Mouse (Mus musculus) intestine, embryonic 15.5 days (tissue): ENCODE measurements around the gene Fam19a2. TPM values are rescaled to one million over a fixed set of nuclear protein-coding genes. Genes with fewer than 3 reads are reported as not detected.

Experiments used
- ATAC-seq: fragments of 200-750 bp; cut with Nextera tagmentation; 2 replicates; pipeline ENCODE4 v1.8.0; 2017; ENCODE audit warnings: moderate TSS enrichment, moderate library complexity
- H3K27ac ChIP-seq: fragments of 300-500 bp; sonication (generic); 2 replicates; pipeline ENCODE4 v1.5.1; 2015; ENCODE audit warnings: mild to moderate bottlenecking, inconsistent platforms
- H3K27me3 ChIP-seq: fragments of 300-500 bp; sonication (generic); replicated peaks from 2 replicates; pipeline ENCODE4 v1.6.1; 2015; ENCODE audit warnings: inconsistent platforms
- H3K36me3 ChIP-seq: fragments of 300-500 bp; sonication (generic); 2 replicates; pipeline ENCODE4 v1.6.1; 2015; ENCODE audit warnings: inconsistent platforms
- H3K4me1 ChIP-seq: fragments of 300-500 bp; sonication (generic); replicated peaks from 2 replicates; pipeline ENCODE4 v1.6.1; 2015; ENCODE audit warnings: inconsistent platforms
- H3K4me2 ChIP-seq: fragments of 300-500 bp; sonication (generic); replicated peaks from 2 replicates; pipeline ENCODE4 v1.6.1; 2015; ENCODE audit warnings: mild to moderate bottlenecking, inconsistent platforms
- H3K4me3 ChIP-seq: fragments of 300-500 bp; sonication (generic); replicated peaks from 2 replicates; pipeline ENCODE4 v1.5.1; 2015; ENCODE audit warnings: inconsistent platforms
- H3K9ac ChIP-seq: fragments of 300-500 bp; sonication (generic); 2 replicates; pipeline ENCODE4 v1.6.1; 2015; ENCODE audit warnings: inconsistent platforms
- H3K9me3 ChIP-seq: fragments of 300-500 bp; sonication (generic); 2 replicates; pipeline ENCODE4 v1.6.1; 2016; ENCODE audit warnings: inconsistent platforms
- WGBS: fragments of 180-500 bp; shearing (Covaris S2); methylation state at CpG from one replicate; pipeline ENCODE4 v1.1.7; 2015; 5-methylcytosine and 5-hydroxymethylcytosine counted together
- polyA plus RNA-seq: library from polyadenylated mRNA; unstranded; fragments of >200 nt; fragmentation: Nextera tagmentation; extraction: Ambion mirVana; gene quantifications from 2 replicates; pipeline ENCODE4 v1.2.1, GENCODE M21; 2015

Fam19a2 gene
- polyA plus RNA-seq, 1 experiment from 2014 or later, result 2.8 TPM

GRCm38 (mm10) chr10:123514749-123515148, 251.0 kb downstream of the Fam19a2 start:
- H3K4me3 ChIP-seq, result no peak overlapping the region
- no peaks in the 10 kb centered on the region for H3K9me3 ChIP-seq
- no peaks in the 10 kb centered on the region for H3K4me1 ChIP-seq
- WGBS, result 84% methylated on average over 3 of the region's 3 CpGs
- H3K9ac ChIP-seq, result no peak overlapping the region
- H3K36me3 ChIP-seq, result no peaks in the 10 kb centered on the region
- no peaks in the 10 kb centered on the region for H3K27me3 ChIP-seq
- H3K27ac ChIP-seq, result no peak overlapping the region
- no peak overlapping the region for H3K4me2 ChIP-seq
- no peak for ATAC-seq

- Histone ChIP-seq H3K27me3 (no peaks in the 10 kb centered on the region), H3K9me3 (no peaks in the 10 kb centered on the region), H3K4me2 (no peak overlapping the region), H3K36me3 (no peaks in the 10 kb centered on the region), H3K4me3 (no peak overlapping the region), H3K27ac (no peak overlapping the region), H3K4me1 (no peaks in the 10 kb centered on the region), H3K9ac (no peak overlapping the region)
- WGBS, result 91% methylated on average over 2 of the region's 2 CpGs
- no peak for ATAC-seq
Measured at GRCm38 (mm10) chr10:123520613-123521012, 256.8 kb downstream of the Fam19a2 start.

GRCm38 (mm10) chr10:123521203-123521602, 257.4 kb downstream of the Fam19a2 start:
- Histone ChIP-seq H3K27ac (no peak overlapping the region), H3K9me3 (no peaks in the 10 kb centered on the region), H3K36me3 (no peaks in the 10 kb centered on the region), H3K9ac (no peak overlapping the region), H3K4me3 (no peak overlapping the region), H3K4me2 (no peak overlapping the region), H3K4me1 (no peaks in the 10 kb centered on the region), H3K27me3 (no peaks in the 10 kb centered on the region)
- 90% methylated on average over 6 of the region's 6 CpGs for WGBS
- no peak for ATAC-seq

GRCm38 (mm10) chr10:123525424-123525823, 261.6 kb downstream of the Fam19a2 start:
- Histone ChIP-seq H3K27me3 (no peaks in the 10 kb centered on the region), H3K4me1 (no peaks in the 10 kb centered on the region), H3K9ac (no peak overlapping the region), H3K9me3 (no peaks in the 10 kb centered on the region), H3K36me3 (no peaks in the 10 kb centered on the region), H3K27ac (no peak overlapping the region), H3K4me3 (no peak overlapping the region), H3K4me2 (no peak overlapping the region)
- WGBS, result 85% methylated on average over 5 of the region's 5 CpGs
- no peak for ATAC-seq

- Histone ChIP-seq H3K27ac (no peak overlapping the region), H3K4me3 (no peak overlapping the region), H3K27me3 (no peaks in the 10 kb centered on the region), H3K4me2 (no peak overlapping the region), H3K4me1 (no peaks in the 10 kb centered on the region), H3K36me3 (no peaks in the 10 kb centered on the region), H3K9me3 (no peaks in the 10 kb centered on the region), H3K9ac (no peak overlapping the region)
- no peak for ATAC-seq
- WGBS, result 70% methylated on average over 3 of the region's 3 CpGs
Measured at GRCm38 (mm10) chr10:123526059-123526458, 262.3 kb downstream of the Fam19a2 start.

GRCm38 (mm10) chr10:123536143-123536542, 272.3 kb downstream of the Fam19a2 start:
- ATAC-seq, result no peak
- no peaks in the 10 kb centered on the region for H3K4me1 ChIP-seq
- no peak overlapping the region for H3K27ac ChIP-seq
- no peak overlapping the region for H3K4me2 ChIP-seq
- no peak overlapping the region for H3K9ac ChIP-seq
- 67% methylated on average over 4 of the region's 4 CpGs for WGBS
- no peaks in the 10 kb centered on the region for H3K36me3 ChIP-seq
- no peak overlapping the region for H3K4me3 ChIP-seq
- no peaks in the 10 kb centered on the region for H3K9me3 ChIP-seq
- no peaks in the 10 kb centered on the region for H3K27me3 ChIP-seq

- Histone ChIP-seq H3K27me3 (no peaks in the 10 kb centered on the region), H3K9ac (no peak overlapping the region), H3K4me2 (no peak overlapping the region), H3K27ac (no peak overlapping the region), H3K9me3 (no peaks in the 10 kb centered on the region), H3K4me3 (no peak overlapping the region), H3K4me1 (no peaks in the 10 kb centered on the region), H3K36me3 (no peaks in the 10 kb centered on the region)
- ATAC-seq, result no peak
- 73% methylated on average over 6 of the region's 6 CpGs for WGBS
Measured at GRCm38 (mm10) chr10:123548391-123548790, 284.6 kb downstream of the Fam19a2 start.

GRCm38 (mm10) chr10:123567677-123568076, 303.9 kb downstream of the Fam19a2 start:
- no peak for ATAC-seq
- WGBS, result 82% methylated on average over 1 of the region's 1 CpGs

GRCm38 (mm10) chr10:123570616-123571188, 306.9 kb downstream of the Fam19a2 start:
- 52% methylated on average over 10 of the region's 10 CpGs for WGBS
- H3K9me3 ChIP-seq, result no peaks in the 10 kb centered on the region
- no peak overlapping the region for H3K4me3 ChIP-seq
- H3K36me3 ChIP-seq, result no peaks in the 10 kb centered on the region
- no peak for ATAC-seq
- H3K9ac ChIP-seq, result no peak overlapping the region
- H3K4me1 ChIP-seq, result no peaks in the 10 kb centered on the region
- H3K27me3 ChIP-seq, result no peaks in the 10 kb centered on the region
- H3K27ac ChIP-seq, result no peak overlapping the region
- no peak overlapping the region for H3K4me2 ChIP-seq

More at GRCm38 (mm10) chr10:123567677-123568076, 303.9 kb downstream of the Fam19a2 start:
- Histone ChIP-seq H3K9ac (no peak overlapping the region), H3K9me3 (no peaks in the 10 kb centered on the region), H3K4me2 (no peak overlapping the region), H3K27me3 (no peaks in the 10 kb centered on the region), H3K4me3 (no peak overlapping the region), H3K36me3 (no peaks in the 10 kb centered on the region), H3K27ac (no peak overlapping the region), H3K4me1 (no peaks in the 10 kb centered on the region)

- no peaks in the 10 kb centered on the region for H3K9me3 ChIP-seq
- WGBS, result 77% methylated on average over 7 of the region's 7 CpGs
- ATAC-seq, result no peak
- H3K27me3 ChIP-seq, result no peaks in the 10 kb centered on the region
- no peaks in the 10 kb centered on the region for H3K4me1 ChIP-seq
- H3K36me3 ChIP-seq, result no peaks in the 10 kb centered on the region
- no peak overlapping the region for H3K4me2 ChIP-seq
- no peak overlapping the region for H3K27ac ChIP-seq
- no peak overlapping the region for H3K9ac ChIP-seq
- no peak overlapping the region for H3K4me3 ChIP-seq
Measured at GRCm38 (mm10) chr10:123572342-123573070, 308.7 kb downstream of the Fam19a2 start.

GRCm38 (mm10) chr10:123577823-123578222, 314.0 kb downstream of the Fam19a2 start:
- no peaks in the 10 kb centered on the region for H3K36me3 ChIP-seq
- no peak overlapping the region for H3K27ac ChIP-seq
- H3K4me2 ChIP-seq, result no peak overlapping the region
- H3K27me3 ChIP-seq, result no peaks in the 10 kb centered on the region
- H3K9me3 ChIP-seq, result no peaks in the 10 kb centered on the region
- no peaks in the 10 kb centered on the region for H3K4me1 ChIP-seq
- no peak overlapping the region for H3K4me3 ChIP-seq
- no peak for ATAC-seq
- no peak overlapping the region for H3K9ac ChIP-seq
- 75% methylated on average over 4 of the region's 4 CpGs for WGBS

- Histone ChIP-seq H3K9ac (no peak overlapping the region), H3K27me3 (no peaks in the 10 kb centered on the region), H3K9me3 (no peaks in the 10 kb centered on the region), H3K4me1 (no peaks in the 10 kb centered on the region), H3K4me3 (no peak overlapping the region), H3K27ac (no peak overlapping the region), H3K4me2 (no peak overlapping the region), H3K36me3 (no peaks in the 10 kb centered on the region)
- ATAC-seq, result peak; percentile 31; the same call in 1 of the 2 replicates
- 66% methylated on average over 2 of the region's 2 CpGs for WGBS
Measured at GRCm38 (mm10) chr10:123579012-123579411, 315.2 kb downstream of the Fam19a2 start.

- ATAC-seq, result no peak
- Histone ChIP-seq H3K4me3 (no peak overlapping the region), H3K36me3 (no peaks in the 10 kb centered on the region), H3K27ac (no peak overlapping the region), H3K9ac (no peak overlapping the region), H3K9me3 (no peaks in the 10 kb centered on the region), H3K4me2 (no peak overlapping the region), H3K27me3 (no peaks in the 10 kb centered on the region), H3K4me1 (no peaks in the 10 kb centered on the region)
Measured at GRCm38 (mm10) chr10:123595043-123595442, 331.2 kb downstream of the Fam19a2 start.
